In the genomic region with DNA sequence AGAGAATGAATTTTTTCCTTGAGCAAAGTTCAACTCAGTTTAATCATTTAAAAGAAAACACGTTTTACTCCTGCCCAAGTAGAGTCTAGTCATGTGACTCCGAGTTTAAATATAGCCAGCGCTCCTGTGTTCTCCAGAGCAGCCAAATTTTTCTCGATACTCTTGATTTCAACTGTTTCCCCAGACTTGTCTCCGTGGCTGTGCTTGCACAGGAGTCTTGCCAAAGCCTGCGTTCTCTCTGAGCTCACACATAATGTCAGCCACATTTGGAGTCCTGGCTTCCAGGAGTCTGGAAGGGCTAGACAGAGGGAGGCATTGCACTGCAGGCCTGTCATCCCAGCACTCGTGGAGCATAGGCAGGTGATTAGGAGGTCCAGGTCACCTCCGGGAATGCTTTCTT, we compare ENCODE assay signal across 10 mouse cellular contexts. TPM values are rescaled to one million over a fixed set of nuclear protein-coding genes. Genes with fewer than 3 reads are reported as not detected.
A peak's percentile ranks its signal among the peaks of the same experiment; 100 is the strongest.
DNase-seq lines count a peak whose midpoint lies in the region; ATAC-seq and TF ChIP-seq lines count a peak whose summit lies in the region.
"Had no signal": no experiment of that assay in that cellular context is flagged by ENCODE, and none has a peak within 500 bp of the region (broad histone marks: within the 10 kb centered on the region; RNA-seq: fewer than 3 reads in every experiment).

No protein-coding gene starts in this region.

- no peaks in the 10 kb centered on the region for H3K9me3 ChIP-seq in lung, postnatal 0 days (ENCODE audit: low read length)
- H3K9me3 ChIP-seq: megakaryocyte, embryonic 14.5 days had no signal

- WGBS in lung, postnatal 0 days: 25% methylated on average over 8 of the region's 8 CpGs
- WGBS in thymus, adult 2 months: 63% methylated on average over 8 of the region's 8 CpGs

- TF ChIP-seq CTCF in lung, postnatal 0 days (IDR thresholded peaks at IDR 0.05): no peak
- no peak for TF ChIP-seq CTCF in thymus, adult 2 months (IDR thresholded peaks at IDR 0.05; ENCODE audit: borderline replicate concordance, control insufficient read depth, extremely low read depth, insufficient read depth, low read length, poor library complexity)

- 0 out of 2 replicates have a peak, but pooled peaks cover 5% of the 10 kb centered on the region for H3K27me3 ChIP-seq in lung, postnatal 0 days (replicated peaks; ENCODE audit: insufficient read depth, low read length)
- peaks cover 14% of the 10 kb centered on the region; the same call in 1 of the 2 replicates for H3K27me3 ChIP-seq in thymus, adult 2 months (ENCODE audit: control insufficient read depth, insufficient read depth, low read length)

- H3K4me3 ChIP-seq in lung, postnatal 0 days (ENCODE audit: low read depth, low read length): no peak overlapping the region
- H3K4me3 ChIP-seq in thymus, adult 2 months (ENCODE audit: control insufficient read depth, insufficient read depth, low read length): no peak overlapping the region
- H3K4me3 ChIP-seq: megakaryocyte, embryonic 14.5 days had no signal

- H3K9ac ChIP-seq in lung, postnatal 0 days (replicated peaks; ENCODE audit: low read depth): no peak overlapping the region

- H3K4me1 ChIP-seq in lung, postnatal 0 days (ENCODE audit: insufficient read depth, low read depth, low read length): peaks cover 6% of the 10 kb centered on the region; the same call in 1 of the 2 replicates
- no peaks in the 10 kb centered on the region for H3K4me1 ChIP-seq in thymus, adult 2 months (replicated peaks; ENCODE audit: control insufficient read depth, insufficient read depth, low read length)

- DNase-seq in adrenal gland, postnatal 14 days: peak; percentile 37
- DNase-seq in adrenal gland, adult (ENCODE audit: inconsistent age in 2 of 2, low spot score in 1 of 2): no peak
- peak; percentile 29 for DNase-seq in gastrocnemius, postnatal 10 days
- peak; percentile 87 to 90 for DNase-seq in kidney, adult 8-10 months
- peak; percentile 24 for DNase-seq in lung, postnatal 0 days (ENCODE audit: low spot score)
- no peak for DNase-seq in spleen, adult 18-20 months
- DNase-seq in thymus, adult 2 months: no peak
- DNase-seq: thymus, adult 18-20 months had no signal

- TF ChIP-seq EP300 in lung, postnatal 0 days (IDR thresholded peaks at IDR 0.05): no peak

- no peaks in the 10 kb centered on the region for H3K36me3 ChIP-seq in lung, postnatal 0 days (ENCODE audit: insufficient read depth, low read length)
- H3K36me3 ChIP-seq in thymus, adult 2 months (ENCODE audit: control insufficient read depth, insufficient read depth, low read length): no peaks in the 10 kb centered on the region

- no peak for TF ChIP-seq POLR2A in thymus, adult 2 months (IDR thresholded peaks at IDR 0.05; ENCODE audit: control insufficient read depth, extremely low read depth, insufficient read depth, low read length, poor library complexity)

- H3K27ac ChIP-seq in lung, postnatal 0 days (ENCODE audit: low read length): no peak overlapping the region
- H3K27ac ChIP-seq in thymus, adult 2 months (ENCODE audit: control insufficient read depth, insufficient read depth, low read length): no peak overlapping the region

- H3K4me2 ChIP-seq in lung, postnatal 0 days (replicated peaks; ENCODE audit: low read depth, low read length): no peak overlapping the region

- peak; percentile 35; the same call in 1 of the 2 replicates for ATAC-seq in lung, postnatal 0 days
- no peak for ATAC-seq in megakaryocyte, adult 5-6 weeks (ENCODE audit: poor library complexity, severe bottlenecking)

RNA-seq across cellular contexts. Expression of gene Cys1, which starts 0.9 kb away (rescaled TPM):
- total RNA-seq in adrenal gland, postnatal 14 days (2021): 3.5 and 3.9 TPM in 2 replicates
- total RNA-seq in gastrocnemius, postnatal 10 days (2021): 1 to 10 TPM; 7.4 to 8.3 TPM
- polyA plus RNA-seq in lung, postnatal 0 days (2015; fragmentation: Nextera tagmentation; extraction: Ambion mirVana): 1.7 and 2.3 TPM in 2 replicates
- polyA plus RNA-seq in thymus, adult 2 months (2012; rRNA removed): 1.6 and 3.4 TPM in 2 replicates
- not detected in 2 replicates for total RNA-seq in megakaryocyte, adult 5-6 weeks (2015)
- total RNA-seq in megakaryocyte, adult 5-6 weeks (2017): not detected in 2 replicates

RNA-seq across cellular contexts. Expression of gene Rrm2, which starts 25.5 kb away (rescaled TPM):
- 42.1 and 56.4 TPM in 2 replicates for total RNA-seq in adrenal gland, postnatal 14 days (2021)
- total RNA-seq in gastrocnemius, postnatal 10 days (2021): 10 to 100 TPM; 13.5 to 21.2 TPM
- 16.3 and 20.7 TPM in 2 replicates for polyA plus RNA-seq in lung, postnatal 0 days (2015; fragmentation: Nextera tagmentation; extraction: Ambion mirVana)
- 77.4 and 166 TPM in 2 replicates for polyA plus RNA-seq in thymus, adult 2 months (2012; rRNA removed)
- total RNA-seq in megakaryocyte, adult 5-6 weeks (2015): 157 TPM in 2 replicates
- total RNA-seq in megakaryocyte, adult 5-6 weeks (2017): 134 and 135 TPM in 2 replicates

RNA-seq across cellular contexts. Expression of gene Klf11, which starts 31.5 kb away (rescaled TPM):
- total RNA-seq in adrenal gland, postnatal 14 days (2021): 13.7 and 17.3 TPM in 2 replicates
- 10 to 100 TPM in 1 of 2 experiments, 1 to 10 TPM in 1; 9.5 to 11.4 TPM for total RNA-seq in gastrocnemius, postnatal 10 days (2021)
- polyA plus RNA-seq in lung, postnatal 0 days (2015; fragmentation: Nextera tagmentation; extraction: Ambion mirVana): 22.1 and 26.0 TPM in 2 replicates
- 4.9 and 6.5 TPM in 2 replicates for polyA plus RNA-seq in thymus, adult 2 months (2012; rRNA removed)
- total RNA-seq in megakaryocyte, adult 5-6 weeks (2015): 7.7 and 9.6 TPM in 2 replicates
- total RNA-seq in megakaryocyte, adult 5-6 weeks (2017): 7.9 and 9.2 TPM in 2 replicates

Comparison
In these comparisons a context has a peak if more than half of its experiments do, and no peak if none do; other contexts are left out.
1. DNase-seq: peak in adrenal gland, postnatal 14 days (single experiment), gastrocnemius, postnatal 10 days (single experiment), kidney, adult 8-10 months (2 of 2) and lung, postnatal 0 days (single experiment); none in adrenal gland, adult (0 of 2), spleen, adult 18-20 months (0 of 2) and thymus, adult 2 months (single experiment).